Mouse (Mus musculus) spleen, adult 2 months (tissue): ENCODE measurements around the gene Mospd2. TPM values are rescaled to one million over a fixed set of nuclear protein-coding genes. Genes with fewer than 3 reads are reported as not detected.

ENCODE experiments used
- DNase-seq, 2 experiments: peaks; one replicate each; pipeline versions ENCODE4 v3.0.0 to v3.0.0-alpha.2; 2012 to 2021; ENCODE audit warnings: low spot score in 2 of 2, low read depth in 1 of 2
- H3K27ac ChIP-seq: fragments of 200-500 bp; 2 replicates; pipeline ENCODE4 v1.5.1; 2012; ENCODE audit warnings: low read length, inconsistent platforms; ENCODE audit not compliant: insufficient read depth
- H3K27me3 ChIP-seq: fragments of 200-500 bp; 2 replicates; pipeline ENCODE4 v1.6.1; 2012; ENCODE audit warnings: mild to moderate bottlenecking, moderate library complexity, low read length, inconsistent platforms; ENCODE audit not compliant: control insufficient read depth, insufficient read depth
- H3K36me3 ChIP-seq: fragments of 200-500 bp; 2 replicates; pipeline ENCODE4 v1.6.1; 2012; ENCODE audit warnings: mild to moderate bottlenecking, low read length, inconsistent platforms; ENCODE audit not compliant: control insufficient read depth, insufficient read depth
- H3K4me1 ChIP-seq: fragments of 200-500 bp; 2 replicates; pipeline ENCODE4 v1.6.1; 2011; ENCODE audit warnings: inconsistent platforms; ENCODE audit not compliant: control insufficient read depth, insufficient read depth, insufficient read length
- H3K4me3 ChIP-seq: fragments of 200-500 bp; 2 replicates; pipeline ENCODE4 v1.5.1; 2011; ENCODE audit warnings: mild to moderate bottlenecking, inconsistent platforms; ENCODE audit not compliant: insufficient read depth, insufficient read length; ENCODE audit errors: extremely low read depth
- CTCF ChIP-seq: fragments of 200-500 bp; IDR thresholded peaks from 2 replicates; pipeline ENCODE4 v1.5.1; 2011; ENCODE audit warnings: mild to moderate bottlenecking, inconsistent platforms; ENCODE audit not compliant: insufficient read depth, insufficient read length, insufficient replicate concordance; ENCODE audit errors: extremely low read depth
- POLR2A ChIP-seq: fragments of 200-500 bp; IDR thresholded peaks from 2 replicates; pipeline ENCODE4 v1.6.1; 2011; ENCODE audit warnings: low read depth, low read length, inconsistent platforms
- WGBS: fragments of 180-500 bp; shearing (Covaris S2); methylation state at CpG from one replicate; pipeline ENCODE4 v1.1.7; 2018; 5-methylcytosine and 5-hydroxymethylcytosine counted together
- polyA plus RNA-seq: library from polyadenylated mRNA; depleted of rRNA; stranded (reverse); fragments of >200 nt; gene quantifications from 2 replicates; pipeline ENCODE4 v1.2.3, GENCODE M21; 2012; rRNA removed

The Mospd2 gene
- 1.4 and 2.0 TPM in 2 replicates for polyA plus RNA-seq

GRCm38 (mm10) chrX:164980193-164980775 is at the start of gene Mospd2, which contains the start of gene Fancb:
Gene Mospd2 (minus strand): TSS chrX:164980375.
Gene Fancb (plus strand): TSS chrX:164980592.
- 26% methylated on average over 26 of the region's 26 CpGs for WGBS
- Histone ChIP-seq H3K27ac (peak within 1 kb of the TSS; percentile 61), H3K4me1 (no peaks in the 10 kb centered on the region), H3K36me3 (no peaks in the 10 kb centered on the region), H3K27me3 (no peaks in the 10 kb centered on the region), H3K4me3 (peak within 1 kb of the TSS; percentile 65)
- TF ChIP-seq POLR2A (no peak), CTCF (no peak)
- DNase-seq: peak; percentile 74 to 75

- H3K27me3 ChIP-seq: no peaks in the 10 kb centered on the region
- no peak within 1 kb of the TSS for H3K4me3 ChIP-seq
- TF ChIP-seq CTCF (no peak), POLR2A (no peak)
- no peaks in the 10 kb centered on the region for H3K36me3 ChIP-seq
- H3K4me1 ChIP-seq: no peaks in the 10 kb centered on the region
- no peak within 1 kb of the TSS for H3K27ac ChIP-seq
- no peak for DNase-seq
These were observed 24.7 kb upstream of the Mospd2 start, which contains the start of gene Gm17604 for GRCm38 (mm10) chrX:165004779-165005324. Gene Gm17604 (minus strand): TSS chrX:165004829.

GRCm38 (mm10) chrX:165003141-165003540 is 23.0 kb upstream of the Mospd2 start:
- no peak for DNase-seq
- Histone ChIP-seq H3K27ac (no peak overlapping the region), H3K4me3 (no peak overlapping the region), H3K4me1 (no peaks in the 10 kb centered on the region), H3K27me3 (no peaks in the 10 kb centered on the region), H3K36me3 (no peaks in the 10 kb centered on the region)
- 60% methylated on average over 4 of the region's 4 CpGs for WGBS
- no peak for TF ChIP-seq POLR2A
- no peak for TF ChIP-seq CTCF

GRCm38 (mm10) chrX:164978866-164979265 is 1.3 kb downstream of the Mospd2 start:
- Histone ChIP-seq H3K36me3 (no peaks in the 10 kb centered on the region), H3K27me3 (no peaks in the 10 kb centered on the region), H3K4me1 (no peaks in the 10 kb centered on the region), H3K4me3 (no peak overlapping the region), H3K27ac (no peak overlapping the region)
- no peak for TF ChIP-seq POLR2A
- TF ChIP-seq CTCF: no peak
- DNase-seq: no peak
- 90% methylated on average over 2 of the region's 2 CpGs for WGBS

DNA sequence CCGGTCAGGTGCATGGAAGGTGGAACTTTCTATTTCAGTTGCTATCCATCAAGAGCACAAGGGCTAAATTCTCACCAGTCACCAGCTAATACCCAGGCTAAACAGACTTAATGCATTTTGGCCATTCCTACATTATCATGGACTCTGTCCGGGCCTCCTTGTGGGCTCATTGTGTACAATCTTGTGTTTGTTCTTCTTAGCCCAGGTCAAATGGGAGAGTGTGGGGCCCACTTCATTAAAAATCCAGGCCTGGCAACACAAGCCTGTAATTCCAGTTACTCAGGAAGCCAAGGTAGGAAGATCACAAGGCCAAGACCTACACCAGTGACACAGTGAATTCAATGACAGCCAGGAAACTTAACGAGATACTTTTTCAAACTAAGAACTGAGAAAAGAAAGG is 9.0 kb downstream of the Mospd2 start:
- Histone ChIP-seq H3K4me3 (no peak overlapping the region), H3K36me3 (no peaks in the 10 kb centered on the region), H3K27me3 (no peaks in the 10 kb centered on the region), H3K27ac (no peak overlapping the region), H3K4me1 (no peaks in the 10 kb centered on the region)
- TF ChIP-seq POLR2A (no peak), CTCF (no peak)
- no peak for DNase-seq
- WGBS: 85% methylated on average over 3 of the region's 3 CpGs

DNA sequence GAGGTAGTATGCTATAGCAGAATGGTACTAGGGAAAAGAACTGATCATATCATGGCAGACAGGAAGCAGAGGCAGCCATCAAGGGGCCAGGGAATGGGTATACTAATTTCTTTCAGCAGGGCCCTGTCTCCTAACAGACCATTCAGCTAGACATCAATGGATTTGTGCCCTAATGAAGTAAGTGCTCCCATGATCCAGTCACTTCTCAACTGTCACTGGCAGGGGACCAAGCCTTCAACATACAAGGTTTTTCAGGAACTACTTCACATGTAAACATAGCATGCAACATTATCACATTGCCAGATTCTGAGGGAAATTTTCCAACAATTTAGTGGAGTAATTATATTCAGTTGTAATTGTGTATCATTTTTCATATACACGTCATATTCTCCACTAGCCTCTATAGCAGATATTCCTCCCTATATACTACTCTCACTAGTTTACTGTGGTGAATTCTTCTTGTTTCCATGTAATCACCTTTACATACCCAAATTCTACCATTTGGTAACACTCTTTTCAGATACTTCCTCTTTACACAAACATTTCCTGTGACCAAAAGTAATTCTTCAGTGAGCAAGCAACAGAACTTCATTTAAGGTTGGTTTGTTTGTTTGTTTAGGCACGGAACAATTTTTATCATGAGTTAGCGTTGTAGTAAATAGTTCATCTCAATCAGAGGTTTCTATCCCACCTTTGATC is 14.3 kb downstream of the Mospd2 start:
- 90% methylated on average over 3 of the region's 3 CpGs for WGBS
- TF ChIP-seq POLR2A (no peak), CTCF (no peak)

DNA sequence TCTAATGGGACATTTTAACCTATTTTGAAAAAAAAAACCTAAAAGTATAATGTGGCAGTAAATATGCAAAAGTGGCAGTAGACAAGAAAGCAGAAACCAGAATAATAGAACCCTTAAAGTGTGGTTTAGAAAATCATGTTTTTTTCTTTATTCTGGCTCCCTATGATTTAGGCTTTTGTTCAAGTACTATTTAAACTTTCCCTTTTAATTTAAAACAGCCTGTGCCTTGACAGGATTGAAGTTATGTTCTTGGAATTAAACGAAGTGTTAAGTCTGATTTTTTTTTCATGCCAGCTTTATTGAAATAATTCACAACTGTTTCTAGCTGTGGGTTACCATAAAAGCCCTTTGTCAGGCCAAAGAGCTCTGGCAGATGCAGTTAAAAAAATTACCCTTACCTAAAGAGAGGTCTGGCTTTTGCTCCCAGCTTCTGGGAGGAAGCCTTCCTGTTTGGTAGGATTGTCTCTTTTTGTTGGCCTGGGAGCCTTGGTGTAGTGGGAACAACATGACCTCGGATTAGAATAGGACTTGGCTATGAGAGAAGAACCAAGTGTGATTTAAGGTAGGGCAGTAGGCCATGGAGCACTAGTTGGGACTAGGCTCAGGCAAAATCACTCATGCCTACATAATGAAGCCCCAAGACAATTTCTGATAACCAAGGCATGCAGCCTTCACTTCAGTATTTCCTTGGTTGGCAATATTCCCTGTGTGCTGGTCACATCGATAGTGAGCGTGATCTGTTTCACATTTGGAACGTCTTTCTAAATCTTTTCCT is 27.4 kb downstream of the Mospd2 start:
- Histone ChIP-seq H3K4me1 (no peaks in the 10 kb centered on the region), H3K27me3 (no peaks in the 10 kb centered on the region), H3K36me3 (no peaks in the 10 kb centered on the region), H3K4me3 (no peak overlapping the region), H3K27ac (no peak overlapping the region)
- DNase-seq: no peak
- 77% methylated on average over 5 of the region's 5 CpGs for WGBS
- no peak for TF ChIP-seq CTCF
- TF ChIP-seq POLR2A: no peak

More for the DNA sequence above, 14.3 kb downstream of the Mospd2 start:
- no peak for DNase-seq
- Histone ChIP-seq H3K36me3 (no peaks in the 10 kb centered on the region), H3K27me3 (no peaks in the 10 kb centered on the region), H3K4me1 (no peaks in the 10 kb centered on the region), H3K4me3 (no peak overlapping the region), H3K27ac (no peak overlapping the region)
